Mouse (Mus musculus): ENCODE measurements around the gene Pdzd2.

Pdzd2 gene

DNA sequence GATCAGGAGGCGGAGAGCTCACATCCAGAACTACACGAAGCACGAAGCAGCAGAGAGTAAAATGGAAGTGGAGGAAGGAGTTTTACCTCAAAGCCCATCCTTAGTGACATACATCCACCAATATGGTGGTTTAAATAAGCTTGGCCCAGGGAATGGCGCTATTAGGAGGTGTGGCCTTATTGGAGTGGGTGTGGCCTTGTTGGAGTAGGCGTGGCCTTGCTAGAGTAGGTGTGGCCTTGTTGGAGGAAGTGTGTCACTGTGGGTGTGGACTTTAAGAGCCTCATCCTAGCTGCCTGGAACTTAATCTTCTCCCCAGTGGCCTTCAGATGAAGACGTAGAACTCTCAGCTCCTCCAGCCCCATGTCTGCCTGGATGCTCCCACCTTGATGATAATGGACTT, 73.8 kb downstream of the Pdzd2 start:
- no peak for DNase-seq

- no peak for DNase-seq
Measured at GRCm38 (mm10) chr15:12663351-12663750, 76.4 kb downstream of the Pdzd2 start.

DNA sequence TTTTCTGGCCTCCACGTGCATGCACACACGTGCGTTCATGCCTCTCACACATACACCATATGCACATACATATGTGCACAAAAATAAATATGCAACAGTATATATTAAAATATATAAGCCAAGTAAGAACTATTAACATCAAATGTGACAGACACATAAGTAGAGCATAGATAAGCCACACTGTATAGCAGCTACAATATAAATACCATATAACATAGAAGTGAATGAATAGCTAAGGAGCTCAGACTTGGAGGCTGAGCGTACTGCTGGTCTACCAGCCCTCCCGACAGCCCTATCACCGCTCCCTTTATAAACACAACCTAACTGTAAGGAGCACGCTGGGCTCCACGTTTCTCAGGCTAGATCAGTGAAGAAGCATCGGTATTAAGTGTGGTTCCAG, 79.4 kb downstream of the Pdzd2 start:
- DNase-seq = no peak

- DNase-seq = no peak
Measured at GRCm38 (mm10) chr15:12655959-12656662, 83.6 kb downstream of the Pdzd2 start.

DNA sequence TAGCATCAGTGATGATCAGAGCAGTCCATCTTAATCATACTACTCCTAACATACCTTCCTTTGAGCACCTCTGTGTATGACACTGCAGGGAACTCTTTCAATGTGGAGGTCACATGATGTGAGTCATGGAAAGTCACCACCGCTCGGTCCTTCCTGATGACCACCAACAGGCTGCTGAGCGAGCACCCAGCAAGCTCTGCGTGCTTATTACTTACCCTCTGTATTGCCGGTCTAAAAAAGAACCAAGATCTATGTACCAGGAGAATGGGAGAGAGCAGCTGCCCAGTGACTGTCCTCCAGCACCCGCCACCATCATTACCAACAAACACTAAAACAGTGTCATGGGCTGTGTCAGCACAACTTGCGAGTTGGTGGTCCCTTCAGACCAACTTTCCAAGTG, 84.4 kb downstream of the Pdzd2 start:
- DNase-seq = no peak

DNA sequence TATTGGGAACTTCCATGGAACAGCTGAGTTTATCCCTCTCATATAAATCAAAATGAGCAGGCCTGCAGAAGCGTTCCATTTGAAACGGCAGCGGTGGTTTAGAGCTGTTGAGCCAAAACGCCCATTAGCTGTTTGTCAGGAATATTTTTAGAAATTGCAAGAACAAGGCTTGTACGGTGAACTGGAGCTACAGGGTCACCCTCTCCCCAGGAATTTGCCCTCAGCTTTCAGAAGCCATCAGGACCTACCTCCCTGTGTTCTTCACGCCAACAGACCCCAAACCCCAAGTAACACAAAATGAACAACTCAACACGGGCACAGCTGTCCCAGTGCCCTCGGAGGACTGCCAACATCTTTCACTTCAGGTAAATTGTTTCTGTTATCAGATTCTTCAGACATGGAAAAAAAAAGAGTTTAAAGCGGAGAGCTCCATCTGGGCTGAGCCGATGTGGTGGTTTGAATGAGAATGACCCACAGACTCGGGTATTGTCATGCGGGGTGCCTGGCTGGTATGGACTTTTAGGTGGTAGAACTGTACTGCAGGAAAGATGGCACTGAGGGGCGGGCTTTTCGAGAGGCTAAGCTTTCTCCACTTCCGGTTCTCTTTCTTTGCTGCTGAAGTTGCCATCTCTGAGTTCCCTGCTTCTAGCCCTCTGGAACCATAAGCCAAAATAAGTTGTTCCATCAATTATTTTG, 87.2 kb downstream of the Pdzd2 start:
- no peak for DNase-seq

DNA sequence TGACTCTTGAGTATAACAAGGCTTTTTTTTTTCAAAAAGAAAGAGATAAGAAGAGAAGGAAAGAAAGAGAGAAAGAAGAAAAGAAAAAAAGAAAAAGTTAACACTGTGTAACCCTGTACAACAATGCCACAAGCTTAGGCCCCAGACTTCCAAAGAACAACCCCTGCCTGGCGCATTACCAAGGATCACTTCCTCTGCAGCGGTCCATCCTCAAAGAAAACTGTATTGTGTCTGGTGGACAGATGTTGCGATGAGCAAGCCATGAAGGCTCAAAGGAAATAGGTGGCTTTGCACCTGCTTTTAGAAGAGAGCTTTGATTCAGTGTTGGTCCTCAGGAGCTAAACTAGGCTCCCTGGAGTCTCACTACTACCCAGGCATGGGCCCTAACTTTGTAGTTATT, 89.5 kb downstream of the Pdzd2 start:
- DNase-seq = no peak

DNA sequence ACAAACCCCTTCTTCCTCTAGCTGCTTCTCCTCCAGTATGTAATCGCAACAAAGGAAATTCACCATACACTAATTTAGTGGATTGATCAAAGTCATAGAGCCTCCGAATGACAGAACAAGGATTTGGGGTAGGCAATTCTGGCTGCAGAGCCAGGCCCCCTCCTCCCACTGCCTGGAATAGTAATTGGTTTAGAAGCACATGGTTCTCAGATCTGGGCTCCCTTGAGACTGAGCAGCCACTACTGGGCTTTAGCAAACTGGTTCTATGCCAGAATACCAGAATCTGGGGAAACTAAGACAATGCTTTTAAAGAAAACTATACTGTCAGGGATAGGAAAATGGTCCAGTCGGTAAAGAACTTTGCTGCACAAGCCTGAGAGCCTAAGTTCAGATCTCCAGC, 90.0 kb downstream of the Pdzd2 start:
- DNase-seq = no peak

DNA sequence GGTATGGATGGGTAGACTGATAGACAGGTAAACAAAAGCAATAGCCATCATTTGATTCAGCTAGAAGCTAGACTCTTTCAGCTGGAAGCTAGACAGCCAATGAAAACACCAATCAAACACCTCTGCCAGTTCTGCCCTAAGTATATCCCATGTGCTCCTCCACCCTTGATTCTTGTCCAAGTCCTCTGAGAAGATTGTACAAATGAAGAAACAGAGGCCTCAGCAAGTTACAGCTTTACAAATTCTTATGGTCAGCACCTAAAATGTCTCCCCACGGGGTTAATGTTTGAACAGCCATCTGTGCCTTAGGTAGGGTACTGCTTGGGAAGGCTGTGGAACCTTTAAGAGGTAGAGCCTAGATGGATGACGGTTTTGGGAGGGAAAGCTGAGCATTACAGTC, 90.6 kb downstream of the Pdzd2 start:
- DNase-seq = no peak

DNA sequence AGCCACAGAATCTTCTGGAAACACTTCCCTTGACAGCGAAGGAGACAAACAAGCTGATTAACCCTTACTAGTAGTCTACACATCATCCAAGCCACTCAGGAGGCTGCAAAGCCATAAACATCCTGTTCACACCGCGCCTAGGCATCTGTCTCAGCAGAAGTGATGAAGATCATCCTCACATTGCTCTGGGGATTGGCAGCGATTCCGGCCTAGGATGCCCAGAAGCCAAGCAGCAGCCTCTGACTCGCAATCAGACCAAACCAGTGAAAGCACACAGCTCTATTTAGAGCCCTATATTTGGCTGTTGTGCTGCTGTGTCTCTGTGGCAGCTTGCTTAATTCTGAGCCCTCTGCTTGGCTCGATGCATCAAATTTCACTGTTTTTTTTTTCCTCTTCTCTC, 99.0 kb downstream of the Pdzd2 start:
- DNase-seq = peak; percentile 54

- DNase-seq = no peak
Measured at GRCm38 (mm10) chr15:12639776-12640175, 99.9 kb downstream of the Pdzd2 start.

DNA sequence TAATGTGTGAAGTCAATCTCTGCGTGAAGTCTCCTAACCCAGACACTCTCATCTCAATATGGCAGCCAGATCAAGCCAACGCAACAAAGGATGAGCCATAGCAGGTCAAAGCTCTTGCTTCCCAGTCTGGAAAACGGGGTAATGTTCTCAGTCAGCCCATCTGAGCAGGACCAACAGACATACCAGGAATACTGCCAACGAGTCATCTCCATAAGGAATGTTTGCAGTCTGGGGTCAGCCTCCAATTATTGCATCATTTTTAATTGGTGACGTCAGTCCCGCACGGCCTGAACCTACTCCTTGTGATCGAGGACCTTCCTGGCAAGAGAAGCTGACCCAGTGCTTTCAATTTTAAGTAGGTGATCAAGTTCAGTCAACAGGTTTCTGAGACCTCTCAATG, 100.5 kb downstream of the Pdzd2 start:
- DNase-seq = no peak

- DNase-seq = no peak
Measured at GRCm38 (mm10) chr15:12638370-12639030, 101.2 kb downstream of the Pdzd2 start.

GRCm38 (mm10) chr15:12637511-12637910, 102.2 kb downstream of the Pdzd2 start:
- no peak for DNase-seq

- no peak for DNase-seq
Measured at GRCm38 (mm10) chr15:12636386-12636785, 103.3 kb downstream of the Pdzd2 start.

DNA sequence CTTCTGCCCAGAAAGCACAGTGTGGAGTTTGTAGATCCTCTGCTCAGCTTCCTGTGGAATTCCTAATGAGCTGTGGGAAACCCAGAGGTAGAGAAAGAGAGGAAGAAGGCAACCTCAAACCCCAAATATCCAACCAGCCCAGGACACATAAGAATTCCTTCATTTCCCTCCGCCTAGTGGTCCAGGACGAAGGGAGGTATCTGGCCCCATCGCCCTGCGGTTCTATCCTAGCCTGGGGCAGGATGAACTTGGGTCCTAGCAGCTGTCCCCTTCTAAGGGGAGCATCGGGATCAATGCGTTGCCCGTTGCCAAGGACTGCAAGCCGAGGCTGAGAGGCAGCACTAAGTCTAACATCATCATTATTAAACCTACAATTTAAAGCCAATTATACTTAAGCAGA, 104.8 kb downstream of the Pdzd2 start:
- no peak for DNase-seq

- no peak for DNase-seq
Measured at GRCm38 (mm10) chr15:12629164-12629563, 110.6 kb downstream of the Pdzd2 start.

GRCm38 (mm10) chr15:12628451-12628850, 111.3 kb downstream of the Pdzd2 start:
- no peak for DNase-seq

DNA sequence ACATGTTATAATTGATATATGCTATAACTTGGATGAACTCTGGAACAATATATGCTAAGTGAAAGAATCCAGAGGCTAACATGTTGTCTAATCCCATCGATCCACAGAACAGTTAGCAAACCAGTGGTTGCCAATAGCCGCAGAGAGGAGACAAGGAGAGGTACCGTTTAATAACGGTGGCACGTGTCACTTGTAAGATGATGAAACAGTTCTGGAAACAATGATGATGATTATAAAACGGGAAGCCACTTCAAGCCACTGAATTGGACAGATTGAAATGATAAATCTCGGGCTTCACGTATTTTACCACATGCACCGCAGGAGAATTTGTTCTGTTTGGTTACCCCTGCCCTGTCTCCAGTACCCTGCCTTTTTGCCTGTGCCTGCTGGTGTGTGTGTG, 112.8 kb downstream of the Pdzd2 start:
- no peak for DNase-seq

- DNase-seq = no peak
Measured at GRCm38 (mm10) chr15:12626166-12626565, 113.6 kb downstream of the Pdzd2 start.

DNA sequence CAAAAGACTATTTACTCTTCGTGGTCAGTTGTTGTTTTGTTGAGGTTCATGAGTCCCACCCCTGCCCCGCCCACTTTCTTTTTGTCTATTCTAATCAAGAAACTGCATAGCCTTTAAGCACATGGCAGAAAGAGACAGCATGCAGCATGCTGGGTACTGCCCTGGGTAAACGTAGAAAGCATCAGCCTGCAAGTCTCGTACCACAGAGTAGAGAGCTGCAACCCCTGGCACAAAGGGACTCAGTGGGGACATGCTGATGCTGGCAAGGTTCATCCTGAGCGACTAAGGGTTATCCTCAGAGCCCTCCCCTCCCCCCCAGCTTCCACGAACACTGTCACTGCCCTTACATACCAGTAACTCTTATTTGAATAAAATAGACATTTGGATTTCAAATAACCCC, 114.2 kb downstream of the Pdzd2 start:
- DNase-seq = no peak

GRCm38 (mm10) chr15:12623521-12623920, 116.2 kb downstream of the Pdzd2 start:
- DNase-seq = no peak

DNA sequence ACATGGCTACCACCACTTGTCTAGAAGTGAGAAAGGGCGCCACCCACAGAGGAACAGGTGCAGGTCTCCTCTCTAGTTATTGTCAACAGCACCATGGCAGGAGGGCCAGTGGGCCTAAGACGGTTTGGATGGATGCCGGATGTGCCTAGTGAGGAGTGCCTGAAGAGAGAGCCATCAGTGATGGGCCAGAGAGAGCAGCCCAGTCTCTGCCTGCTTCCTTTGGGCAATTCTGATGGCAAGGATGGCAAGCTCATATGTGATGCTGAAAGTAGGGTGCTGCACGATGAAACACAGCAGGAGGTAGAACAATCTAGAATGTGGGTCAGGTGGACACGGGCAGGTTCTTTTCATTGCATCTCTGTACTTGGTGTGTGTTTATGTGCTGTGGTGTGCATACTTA, 117.0 kb downstream of the Pdzd2 start:
- DNase-seq = no peak

- no peak for DNase-seq
Measured at GRCm38 (mm10) chr15:12622093-12622643, 117.6 kb downstream of the Pdzd2 start.

Measured in layer of hippocampus, adult 9-11 months (tissue).